Mouse (Mus musculus) kidney, adult 10 weeks (tissue): Measurements from ENCODE around the gene Lactbl1. TPM values are rescaled to one million over a fixed set of nuclear protein-coding genes. Genes with fewer than 3 reads are reported as not detected.

Source experiments
- polyA plus RNA-seq: library from polyadenylated mRNA; stranded (reverse); fragments of 350-450 nt; fragmentation: Illumina TruSeq; extraction: RNeasy Lipid Tissue Mini Kit (QIAGEN cat#74804); gene quantifications from one replicate; pipeline ENCODE4 v1.2.3, GENCODE M21; 2014; ENCODE audit warnings: low read depth, low replicate concordance

The Lactbl1 gene
- polyA plus RNA-seq = not detected

DNA sequence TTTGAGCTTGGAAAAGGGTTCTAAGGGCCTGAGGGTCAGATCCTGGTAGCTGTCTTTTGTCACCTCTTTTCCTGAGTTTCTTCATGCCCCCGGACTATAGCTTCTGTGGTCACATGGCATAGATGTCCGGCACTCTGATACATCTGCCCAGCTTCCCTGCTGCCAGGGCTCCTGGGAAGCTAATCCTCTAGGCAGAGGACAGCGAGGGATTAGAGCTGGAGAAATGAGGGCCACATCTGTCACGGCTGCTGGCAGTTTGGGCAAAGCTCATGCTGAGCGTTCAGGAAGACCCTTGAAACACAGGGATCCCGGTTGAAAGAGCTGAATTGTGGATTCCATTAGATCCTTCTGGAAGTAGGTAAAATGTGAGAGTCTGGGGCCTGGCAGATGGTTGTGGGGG lies at the start of gene Lactbl1:
Gene Lactbl1, plus strand, starts transcription at position 234 of the 400 bp plus-strand sequence.

GRCm38 (mm10) chr4:136602568-136602967 lies 19.9 kb upstream of the Lactbl1 start, which contains the start of gene Kdm1a:
Kdm1a (minus strand) TSS chr4:136602723.

DNA sequence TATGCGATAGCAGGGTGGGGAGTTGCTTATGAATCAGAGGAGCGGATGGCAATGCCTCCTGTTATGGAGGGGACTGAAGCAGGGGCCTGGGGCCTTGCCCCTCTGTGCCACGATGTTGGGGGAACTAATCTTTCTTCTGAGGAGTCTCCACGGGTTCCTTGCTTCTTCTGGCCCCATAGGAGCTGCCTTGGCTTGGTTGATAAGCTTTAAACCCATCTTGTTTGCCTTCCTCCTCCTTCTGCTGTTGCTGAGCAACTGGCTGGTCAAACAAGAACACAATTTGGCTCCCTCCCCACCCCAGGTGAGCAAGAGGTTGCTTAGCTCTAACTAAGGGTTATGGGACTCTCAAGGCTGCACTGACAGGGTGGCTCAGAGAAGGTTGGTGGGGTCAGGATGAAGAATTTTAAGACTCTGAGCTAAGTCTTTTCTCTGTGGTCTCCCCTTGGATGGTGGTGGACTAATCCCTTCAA lies 12.0 kb upstream of the Lactbl1 start, which contains the start of gene Tex46:
Gene Tex46, plus strand, starts transcription at position 51 of the 470 bp plus-strand sequence.

Other genes with a start within 250 kb of the Lactbl1 start
- gene Htr1d, start 199.1 kb upstream of the Lactbl1 start, polyA plus RNA-seq = not detected
- 0.24 TPM for gene 6030445D17Rik, start 160.4 kb upstream of the Lactbl1 start, polyA plus RNA-seq
- gene Luzp1, start 152.9 kb upstream of the Lactbl1 start, polyA plus RNA-seq = 34.8 TPM
- gene Kdm1a, start 19.9 kb upstream of the Lactbl1 start, polyA plus RNA-seq = 43.3 TPM
- not detected for gene Tex46, start 12.2 kb upstream of the Lactbl1 start, polyA plus RNA-seq
- gene Ephb2, start 213.4 kb downstream of the Lactbl1 start, polyA plus RNA-seq = 0.69 TPM